Mouse (Mus musculus): Measurements from ENCODE around the gene Ramp1. TPM values are rescaled to one million over a fixed set of nuclear protein-coding genes. Genes with fewer than 3 reads are reported as not detected.

Ramp1 gene
- polyA plus RNA-seq, 1 experiment: 2.6 TPM

DNA sequence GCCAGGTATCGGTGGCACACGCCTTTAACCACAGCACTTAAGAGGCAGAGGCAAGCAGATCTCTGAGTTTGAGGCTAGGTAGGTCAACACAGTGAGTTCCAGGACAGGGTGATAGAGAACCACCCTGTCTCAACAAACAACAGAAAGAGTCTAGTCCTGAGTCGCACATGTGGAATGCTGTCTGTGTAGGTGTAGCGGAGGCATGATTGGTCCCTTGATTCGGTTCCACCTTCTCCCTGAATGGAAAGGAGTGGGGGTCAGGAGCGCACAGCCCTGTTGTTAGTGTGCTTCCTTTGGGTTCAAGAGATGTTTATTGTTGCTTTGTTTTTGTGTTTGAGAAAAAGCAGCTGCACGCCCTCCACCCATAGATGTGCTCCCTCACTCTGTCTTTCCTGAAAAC, 82.9 kb downstream of the Ramp1 start:
- TF ChIP-seq CTCF (conservative IDR thresholded peaks at IDR 0.05; ENCODE audit: insufficient read depth, insufficient read length, low read depth, low read length) (no peak), POLR2A (IDR thresholded peaks at IDR 0.05; ENCODE audit: low read depth, low read length) (no peak)
- Histone ChIP-seq H3K4me1 (ENCODE audit: control insufficient read depth, insufficient read depth, low read length) (no peaks in the 10 kb centered on the region), H3K36me3 (ENCODE audit: control insufficient read depth, insufficient read depth, low read length) (no peaks in the 10 kb centered on the region), H3K27me3 (replicated peaks; ENCODE audit: control insufficient read depth, insufficient read depth, low read length) (no peaks in the 10 kb centered on the region), H3K4me3 (ENCODE audit: insufficient read depth, low read depth, low read length) (no peak overlapping the region), H3K27ac (ENCODE audit: insufficient read depth, low read depth, low read length) (no peak overlapping the region)
- no peak for DNase-seq
- 93% methylated on average over 7 of the region's 7 CpGs for WGBS

DNA sequence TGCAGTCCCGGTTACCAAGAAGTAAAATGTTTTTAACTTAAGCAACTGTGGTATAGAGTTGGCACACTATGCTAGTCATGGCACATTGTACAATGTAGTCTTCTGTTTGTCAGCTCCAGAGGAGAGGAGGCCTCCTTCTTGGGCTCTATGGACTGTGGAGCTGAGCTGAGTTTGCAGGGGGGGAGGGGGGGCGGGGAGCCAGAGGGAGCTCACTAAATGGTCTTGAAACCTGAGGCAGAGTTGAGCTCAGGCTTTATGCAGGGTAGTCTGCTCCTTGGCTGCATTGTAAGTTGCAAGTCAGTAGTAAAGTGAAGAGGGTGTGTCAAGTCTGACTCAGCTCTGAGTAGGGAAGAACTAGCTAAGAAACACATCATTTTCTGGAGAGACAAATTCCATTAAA, 92.6 kb downstream of the Ramp1 start:
- TF ChIP-seq POLR2A (IDR thresholded peaks at IDR 0.05; ENCODE audit: low read depth, low read length): no peak
- no peak for TF ChIP-seq CTCF (conservative IDR thresholded peaks at IDR 0.05; ENCODE audit: insufficient read depth, insufficient read length, low read depth, low read length)
- Histone ChIP-seq H3K4me1 (ENCODE audit: control insufficient read depth, insufficient read depth, low read length) (no peaks in the 10 kb centered on the region), H3K4me3 (ENCODE audit: insufficient read depth, low read depth, low read length) (no peak overlapping the region), H3K27me3 (replicated peaks; ENCODE audit: control insufficient read depth, insufficient read depth, low read length) (no peaks in the 10 kb centered on the region), H3K36me3 (ENCODE audit: control insufficient read depth, insufficient read depth, low read length) (peaks cover 5% of the 10 kb centered on the region), H3K27ac (ENCODE audit: insufficient read depth, low read depth, low read length) (no peak overlapping the region)
- 85% methylated on average over 2 of the region's 2 CpGs for WGBS
- DNase-seq: no peak

Other genes starting within 250 kb of the Ramp1 start
- gene Prlh, start 226.7 kb upstream of the Ramp1 start, polyA plus RNA-seq (2012; rRNA removed): not detected in 2 replicates
- gene Rab17, start 210.2 kb upstream of the Ramp1 start, polyA plus RNA-seq (2012; rRNA removed): 34.4 and 35.9 TPM in 2 replicates
- gene Lrrfip1, start 181.1 kb upstream of the Ramp1 start, polyA plus RNA-seq (2012; rRNA removed): 9.4 and 11.4 TPM in 2 replicates
- gene Rbm44, start 34.7 kb upstream of the Ramp1 start, polyA plus RNA-seq (2012; rRNA removed): 0.01 TPM in 1 of 2 replicates, not detected in the other
- gene Ube2f, start 70.5 kb downstream of the Ramp1 start, polyA plus RNA-seq (2012; rRNA removed): 37.2 and 38.5 TPM in 2 replicates
- 113 and 125 TPM in 2 replicates for gene Scly, start 118.5 kb downstream of the Ramp1 start, polyA plus RNA-seq (2012; rRNA removed)
- 0.05 and 0.15 TPM in 2 replicates for gene Espnl, start 142.3 kb downstream of the Ramp1 start, polyA plus RNA-seq (2012; rRNA removed)
- 1.0 and 1.5 TPM in 2 replicates for gene Klhl30, start 171.2 kb downstream of the Ramp1 start, polyA plus RNA-seq (2012; rRNA removed)
- 0.14 and 0.19 TPM in 2 replicates for gene Erfe, start 186.6 kb downstream of the Ramp1 start, polyA plus RNA-seq (2012; rRNA removed)
- gene Ilkap, start 219.0 kb downstream of the Ramp1 start, polyA plus RNA-seq (2012; rRNA removed): 42.6 and 47.9 TPM in 2 replicates
- gene Hes6, start 234.2 kb downstream of the Ramp1 start, polyA plus RNA-seq (2012; rRNA removed): 64.1 and 66.7 TPM in 2 replicates